Mouse (Mus musculus) spleen, postnatal 10 days (tissue): ENCODE measurements around the gene Icos.

Experiments used
- DNase-seq, 2 experiments: peaks; one replicate each; pipeline ENCODE4 v3.0.0; 2021 to 2022; ENCODE audit warnings: low spot score in 2 of 2

The Icos gene

GRCm38 (mm10) chr1:60977641-60978040 lies at the start of gene Icos:
Gene Icos, plus strand, starts transcription at chr1:60977927.
- peak in 1 of 2 experiments; percentile 18 for DNase-seq

GRCm38 (mm10) chr1:60929036-60929435 lies 48.7 kb upstream of the Icos start:
- DNase-seq = no peak

- DNase-seq = no peak
Measured at GRCm38 (mm10) chr1:60930397-60930796, 47.3 kb upstream of the Icos start.

- DNase-seq = no peak
Measured at GRCm38 (mm10) chr1:60935968-60936581, 41.7 kb upstream of the Icos start.

GRCm38 (mm10) chr1:60936963-60937711 lies 40.6 kb upstream of the Icos start:
- DNase-seq = no peak

- no peak for DNase-seq
Measured at GRCm38 (mm10) chr1:60938256-60938655, 39.5 kb upstream of the Icos start.

GRCm38 (mm10) chr1:60938974-60939373 lies 38.8 kb upstream of the Icos start:
- DNase-seq = no peak

GRCm38 (mm10) chr1:60940023-60940422 lies 37.7 kb upstream of the Icos start:
- no peak for DNase-seq

- no peak for DNase-seq
Measured at GRCm38 (mm10) chr1:60940620-60941019, 37.1 kb upstream of the Icos start.

GRCm38 (mm10) chr1:60941056-60942048 lies 36.4 kb upstream of the Icos start:
- no peak for DNase-seq

- no peak for DNase-seq
Measured at GRCm38 (mm10) chr1:60942921-60943320, 34.8 kb upstream of the Icos start.

- no peak for DNase-seq
Measured at GRCm38 (mm10) chr1:60945633-60946401, 31.9 kb upstream of the Icos start.

GRCm38 (mm10) chr1:60948112-60948511 lies 29.6 kb upstream of the Icos start:
- DNase-seq = no peak

- no peak for DNase-seq
Measured at GRCm38 (mm10) chr1:60952958-60953357, 24.8 kb upstream of the Icos start.

- no peak for DNase-seq
Measured at GRCm38 (mm10) chr1:60953686-60954085, 24.0 kb upstream of the Icos start.

- DNase-seq = peak in 1 of 2 experiments; percentile 29
Measured at GRCm38 (mm10) chr1:60954759-60955158, 23.0 kb upstream of the Icos start.

GRCm38 (mm10) chr1:60955186-60955585 lies 22.5 kb upstream of the Icos start:
- no peak for DNase-seq

GRCm38 (mm10) chr1:60956196-60956595 lies 21.5 kb upstream of the Icos start:
- no peak for DNase-seq

- no peak for DNase-seq
Measured at GRCm38 (mm10) chr1:60958287-60958686, 19.4 kb upstream of the Icos start.

GRCm38 (mm10) chr1:60959246-60959645 lies 18.5 kb upstream of the Icos start:
- DNase-seq = no peak

- no peak for DNase-seq
Measured at GRCm38 (mm10) chr1:60960451-60960850, 17.3 kb upstream of the Icos start.
